Mouse (Mus musculus): ENCODE measurements around the gene Calcoco1. TPM values are rescaled to one million over a fixed set of nuclear protein-coding genes. Genes with fewer than 3 reads are reported as not detected.

Gene Calcoco1
- polyA plus RNA-seq, 1 experiment from 2014 or later: 74.5 TPM

DNA sequence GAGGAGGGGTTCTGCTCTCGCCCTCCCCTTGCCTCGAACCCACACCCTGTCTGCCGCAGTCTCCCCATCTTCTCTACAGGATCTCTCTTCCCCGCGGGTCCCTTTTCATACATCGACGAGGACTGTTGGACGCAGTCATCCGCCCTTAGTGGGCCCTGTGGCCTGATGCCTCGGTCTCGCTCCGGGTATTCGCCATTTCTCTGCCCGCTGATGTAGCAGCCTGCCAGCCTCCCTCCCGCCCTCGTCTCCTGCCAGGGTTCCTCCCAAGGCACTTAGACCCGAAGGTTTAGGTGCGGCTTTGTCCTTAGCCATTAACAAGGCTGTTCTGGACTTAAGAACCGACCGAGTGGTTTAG, 25.3 kb upstream of the Calcoco1 start:
- H3K9ac ChIP-seq (replicated peaks): peak overlapping the region; percentile 66
- H3K27me3 ChIP-seq: peaks cover 5% of the 10 kb centered on the region; the same call in 1 of the 2 replicates
- H3K4me2 ChIP-seq (replicated peaks): peak overlapping the region; percentile 82
- H3K27ac ChIP-seq (replicated peaks): peak overlapping the region; percentile 99
- no peak for ATAC-seq (replicated peaks)
- WGBS: 0% methylated on average over 20 of the region's 20 CpGs
- H3K4me3 ChIP-seq: peak overlapping the region; percentile 41
- H3K4me1 ChIP-seq: peaks cover 68% of the 10 kb centered on the region
- H3K9me3 ChIP-seq: no peaks in the 10 kb centered on the region
- no peaks in the 10 kb centered on the region for H3K36me3 ChIP-seq

DNA sequence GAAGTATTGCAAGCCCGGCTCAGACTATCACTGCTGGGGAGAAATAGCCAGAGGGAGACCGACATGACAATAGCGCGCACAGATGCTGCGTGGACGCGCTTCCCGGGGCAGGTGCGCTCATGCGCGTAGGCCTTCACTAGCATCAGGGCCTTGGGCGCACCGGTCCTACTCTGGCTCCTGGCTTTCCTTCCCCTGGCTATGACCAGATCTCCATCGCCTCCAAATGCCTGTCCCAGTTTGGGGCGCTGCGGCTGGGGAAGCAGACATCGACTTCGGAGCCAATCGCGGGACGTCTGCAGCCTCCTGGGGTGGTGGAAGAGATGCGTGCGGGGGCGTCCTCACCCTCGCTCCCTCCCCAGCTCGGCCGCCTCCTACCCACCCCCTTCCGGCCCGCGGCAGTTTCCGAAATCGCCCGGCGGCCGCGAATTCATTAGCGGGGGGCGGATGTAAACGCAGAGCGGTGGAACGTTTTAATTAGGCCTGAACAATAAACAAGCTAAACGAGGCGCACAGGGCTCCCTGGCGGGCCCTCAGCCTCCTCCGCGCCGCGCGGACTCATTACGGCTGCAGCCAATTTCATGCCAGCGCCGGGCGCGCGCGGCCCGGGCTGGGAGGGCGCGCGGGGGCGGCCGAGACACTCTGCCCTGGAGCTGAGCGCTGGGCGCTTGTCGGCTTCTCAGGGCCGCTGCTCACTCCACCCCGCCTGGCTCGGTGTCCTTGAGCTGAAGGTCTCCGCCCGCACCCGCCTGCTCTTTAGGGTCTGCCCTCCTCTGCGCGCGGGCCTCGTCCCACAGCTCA, 24.7 kb upstream of the Calcoco1 start:
- peak overlapping the region; percentile 41 for H3K4me3 ChIP-seq
- H3K27ac ChIP-seq (replicated peaks): peak overlapping the region; percentile 99
- H3K9ac ChIP-seq (replicated peaks): peak overlapping the region; percentile 66
- peaks cover 5% of the 10 kb centered on the region; the same call in 1 of the 2 replicates for H3K27me3 ChIP-seq
- no peaks in the 10 kb centered on the region for H3K36me3 ChIP-seq
- peak; percentile 46 for ATAC-seq (replicated peaks)
- no peaks in the 10 kb centered on the region for H3K9me3 ChIP-seq
- peak overlapping the region; percentile 82 for H3K4me2 ChIP-seq (replicated peaks)
- WGBS: under 1% methylated on average over 75 of the region's 75 CpGs
- peaks cover 68% of the 10 kb centered on the region for H3K4me1 ChIP-seq

- peak overlapping the region; percentile 66 for H3K9ac ChIP-seq (replicated peaks)
- WGBS: 5% methylated on average over 11 of the region's 11 CpGs
- no peaks in the 10 kb centered on the region for H3K36me3 ChIP-seq
- peaks cover 7% of the 10 kb centered on the region; the same call in 1 of the 2 replicates for H3K27me3 ChIP-seq
- H3K4me3 ChIP-seq: peak overlapping the region; percentile 41
- peak; percentile 33 for ATAC-seq (replicated peaks)
- peak overlapping the region; percentile 99 for H3K27ac ChIP-seq (replicated peaks)
- peaks cover 68% of the 10 kb centered on the region for H3K4me1 ChIP-seq
- H3K9me3 ChIP-seq: no peaks in the 10 kb centered on the region
- peak overlapping the region; percentile 82 for H3K4me2 ChIP-seq (replicated peaks)
Measured at GRCm38 (mm10) chr15:102746126-102746487, 24.1 kb upstream of the Calcoco1 start.

DNA sequence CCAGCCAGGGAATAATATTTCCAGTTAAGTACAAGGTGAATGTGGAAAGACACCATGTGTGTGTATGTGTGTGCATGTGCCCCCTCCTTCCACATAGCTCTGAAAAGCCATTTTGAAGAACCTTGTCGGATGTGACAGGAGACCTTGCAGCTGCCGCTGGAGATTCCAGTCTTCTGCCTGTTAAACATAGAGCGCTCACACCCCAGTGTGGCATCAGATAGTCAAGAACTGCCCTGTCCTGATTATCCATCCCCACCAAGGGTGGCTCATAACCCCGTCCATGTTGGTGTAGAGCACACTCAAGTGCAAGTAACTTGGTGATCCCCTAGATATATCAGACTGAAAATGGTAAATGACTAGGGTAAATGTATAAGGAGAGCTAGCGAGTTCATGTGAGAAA, 23.4 kb upstream of the Calcoco1 start:
- no peak overlapping the region for H3K4me2 ChIP-seq (replicated peaks)
- H3K36me3 ChIP-seq: no peaks in the 10 kb centered on the region
- peak overlapping the region; percentile 99 for H3K27ac ChIP-seq (replicated peaks)
- WGBS: 31% methylated on average over 5 of the region's 5 CpGs
- peaks cover 10% of the 10 kb centered on the region; the same call in 1 of the 2 replicates for H3K27me3 ChIP-seq
- no peak for ATAC-seq (replicated peaks)
- H3K4me1 ChIP-seq: peaks cover 65% of the 10 kb centered on the region
- H3K9ac ChIP-seq (replicated peaks): no peak overlapping the region
- H3K9me3 ChIP-seq: no peaks in the 10 kb centered on the region
- no peak overlapping the region for H3K4me3 ChIP-seq

GRCm38 (mm10) chr15:102744831-102745230, 22.9 kb upstream of the Calcoco1 start:
- H3K4me2 ChIP-seq (replicated peaks): peak overlapping the region; percentile 12; the same call in 1 of the 2 replicates
- peaks cover 64% of the 10 kb centered on the region for H3K4me1 ChIP-seq
- H3K9me3 ChIP-seq: no peaks in the 10 kb centered on the region
- H3K9ac ChIP-seq (replicated peaks): 0 out of 2 replicates have a peak overlapping the region, but pooled peaks have one; percentile 16
- peaks cover 12% of the 10 kb centered on the region; the same call in 1 of the 2 replicates for H3K27me3 ChIP-seq
- H3K36me3 ChIP-seq: no peaks in the 10 kb centered on the region
- peak overlapping the region; percentile 99 for H3K27ac ChIP-seq (replicated peaks)
- H3K4me3 ChIP-seq: no peak overlapping the region
- ATAC-seq (replicated peaks): no peak
- 19% methylated on average over 9 of the region's 9 CpGs for WGBS

DNA sequence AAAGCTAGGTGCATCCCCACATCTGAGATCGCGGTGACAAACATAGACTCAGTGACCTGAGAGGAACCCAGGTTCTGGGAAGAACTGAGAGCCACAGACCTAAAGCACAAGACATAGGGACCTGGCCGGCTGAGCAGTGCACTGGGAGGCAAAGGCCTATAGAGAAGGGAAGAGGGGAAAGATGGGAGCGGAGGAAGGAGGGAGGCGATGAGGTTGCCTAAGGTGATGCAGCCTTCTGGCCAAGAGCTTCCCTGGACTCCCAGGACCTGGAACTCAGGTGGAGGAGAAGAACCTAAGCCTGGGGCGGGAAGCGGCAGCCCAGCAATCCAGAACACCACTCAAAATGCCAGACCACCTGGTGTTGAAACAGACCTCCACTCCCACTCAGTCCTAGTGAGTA, 22.4 kb upstream of the Calcoco1 start:
- WGBS: 23% methylated on average over 7 of the region's 7 CpGs
- Histone ChIP-seq H3K9ac (replicated peaks) (peak overlapping the region; percentile 34), H3K27me3 (peaks cover 12% of the 10 kb centered on the region; the same call in 1 of the 2 replicates), H3K9me3 (no peaks in the 10 kb centered on the region), H3K4me1 (peaks cover 67% of the 10 kb centered on the region), H3K36me3 (no peaks in the 10 kb centered on the region), H3K4me2 (replicated peaks) (peak overlapping the region; percentile 12), H3K4me3 (no peak overlapping the region), H3K27ac (replicated peaks) (peak overlapping the region; percentile 99)
- ATAC-seq (replicated peaks): no peak

DNA sequence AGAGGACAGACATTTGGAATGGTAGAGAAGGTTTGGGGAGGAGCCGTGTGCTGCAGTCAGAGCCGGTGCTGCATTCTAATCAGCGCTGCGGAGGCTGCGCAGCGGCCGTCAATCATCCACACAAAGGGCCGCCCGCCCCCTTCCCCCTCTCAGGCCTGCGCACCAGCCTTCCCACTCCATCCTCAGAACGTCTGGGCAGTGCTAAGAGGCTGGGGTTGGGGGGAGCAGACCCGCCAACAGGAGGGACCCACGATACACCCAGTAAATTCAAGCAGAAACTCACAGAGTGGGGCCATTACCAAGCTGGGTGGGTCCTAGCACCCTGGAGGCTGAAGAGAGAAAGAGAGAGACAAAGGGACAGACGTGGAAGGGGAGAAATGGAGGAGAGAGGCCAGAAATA, 22.0 kb upstream of the Calcoco1 start:
- H3K4me1 ChIP-seq: peaks cover 67% of the 10 kb centered on the region
- peak overlapping the region; percentile 34 for H3K9ac ChIP-seq (replicated peaks)
- H3K9me3 ChIP-seq: no peaks in the 10 kb centered on the region

GRCm38 (mm10) chr15:102743196-102743595, 21.2 kb upstream of the Calcoco1 start:
- peaks cover 6% of the 10 kb centered on the region; the same call in 1 of the 2 replicates for H3K27me3 ChIP-seq
- no peaks in the 10 kb centered on the region for H3K36me3 ChIP-seq
- H3K4me3 ChIP-seq: no peak overlapping the region
- ATAC-seq (replicated peaks): no peak
- WGBS: 10% methylated on average over 8 of the region's 8 CpGs
- H3K9me3 ChIP-seq: no peaks in the 10 kb centered on the region
- peak overlapping the region; percentile 26; the same call in 1 of the 2 replicates for H3K9ac ChIP-seq (replicated peaks)
- peak overlapping the region; percentile 99 for H3K27ac ChIP-seq (replicated peaks)
- 0 out of 2 replicates have a peak overlapping the region, but pooled peaks have one; percentile 2 for H3K4me2 ChIP-seq (replicated peaks)
- H3K4me1 ChIP-seq: peaks cover 63% of the 10 kb centered on the region

More for the DNA sequence above, 22.0 kb upstream of the Calcoco1 start:
- Histone ChIP-seq H3K36me3 (no peaks in the 10 kb centered on the region), H3K4me2 (replicated peaks) (peak overlapping the region; percentile 12), H3K27ac (replicated peaks) (peak overlapping the region; percentile 99), H3K27me3 (peaks cover 12% of the 10 kb centered on the region; the same call in 1 of the 2 replicates), H3K4me3 (no peak overlapping the region)
- under 1% methylated on average over 14 of the region's 14 CpGs for WGBS
- peak; percentile 73 for ATAC-seq (replicated peaks)

- Histone ChIP-seq H3K36me3 (no peaks in the 10 kb centered on the region), H3K27me3 (peaks cover 6% of the 10 kb centered on the region; the same call in 1 of the 2 replicates), H3K4me1 (peaks cover 57% of the 10 kb centered on the region), H3K9me3 (no peaks in the 10 kb centered on the region), H3K27ac (replicated peaks) (peak overlapping the region; percentile 99), H3K4me2 (replicated peaks) (no peak overlapping the region), H3K9ac (replicated peaks) (no peak overlapping the region), H3K4me3 (no peak overlapping the region)
- 0% methylated on average over 10 of the region's 10 CpGs for WGBS
- peak; percentile 24; the same call in 1 of the 2 replicates for ATAC-seq (replicated peaks)
Measured at GRCm38 (mm10) chr15:102742589-102742988, 20.6 kb upstream of the Calcoco1 start.

- no peak for ATAC-seq (replicated peaks)
- Histone ChIP-seq H3K4me2 (replicated peaks) (no peak overlapping the region), H3K9ac (replicated peaks) (no peak overlapping the region), H3K27ac (replicated peaks) (no peak overlapping the region), H3K4me3 (no peak overlapping the region), H3K27me3 (peaks cover 6% of the 10 kb centered on the region; the same call in 1 of the 2 replicates), H3K9me3 (no peaks in the 10 kb centered on the region), H3K4me1 (peaks cover 56% of the 10 kb centered on the region), H3K36me3 (no peaks in the 10 kb centered on the region)
- 31% methylated on average over 15 of the region's 15 CpGs for WGBS
Measured at GRCm38 (mm10) chr15:102739520-102740297, 17.7 kb upstream of the Calcoco1 start.

DNA sequence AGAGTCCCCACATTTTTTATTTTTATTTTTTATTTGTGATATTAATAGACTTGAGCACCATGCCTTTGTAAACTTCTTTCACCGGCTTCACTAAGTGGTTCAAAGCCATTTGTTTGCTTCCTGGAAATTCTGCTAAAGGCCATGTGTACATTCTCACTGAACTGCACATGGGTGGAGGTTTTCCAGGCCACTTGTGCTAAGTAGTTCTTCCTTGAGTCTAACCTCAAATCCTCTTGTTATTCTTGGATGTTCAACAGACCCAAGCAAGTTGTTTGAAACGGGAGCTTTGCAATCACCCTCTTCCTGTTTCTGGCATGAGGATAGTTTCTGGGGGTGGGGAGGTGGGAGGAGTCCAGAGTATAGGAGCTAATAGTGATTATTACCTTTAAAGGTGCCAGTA, 16.5 kb upstream of the Calcoco1 start:
- Histone ChIP-seq H3K27ac (replicated peaks) (no peak overlapping the region), H3K4me1 (peaks cover 55% of the 10 kb centered on the region), H3K9me3 (no peaks in the 10 kb centered on the region), H3K27me3 (peaks cover 6% of the 10 kb centered on the region; the same call in 1 of the 2 replicates), H3K9ac (replicated peaks) (no peak overlapping the region), H3K4me3 (no peak overlapping the region), H3K36me3 (no peaks in the 10 kb centered on the region), H3K4me2 (replicated peaks) (no peak overlapping the region)
- no peak for ATAC-seq (replicated peaks)
- 61% methylated on average over 2 of the region's 2 CpGs for WGBS

DNA sequence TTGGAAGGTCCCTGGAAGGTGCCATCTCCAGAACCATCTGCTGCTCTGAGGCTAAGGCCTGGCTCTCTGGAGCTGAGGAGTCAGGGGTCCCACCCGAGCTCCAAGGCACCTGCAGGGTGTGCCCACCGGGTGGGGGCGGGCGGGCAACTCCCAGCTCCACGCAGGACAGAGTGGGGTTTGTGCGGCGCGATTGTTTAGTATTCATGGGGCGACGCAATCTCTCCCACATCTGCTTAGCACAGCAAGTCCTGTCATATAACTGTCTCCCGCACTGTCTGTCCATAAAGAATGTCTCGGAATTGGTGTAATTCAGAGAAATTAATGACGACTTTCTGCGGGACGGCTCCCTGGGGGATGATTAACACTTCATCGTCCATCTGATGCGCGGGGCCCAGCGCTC, 15.1 kb upstream of the Calcoco1 start:
- WGBS: 70% methylated on average over 19 of the region's 19 CpGs
- H3K9ac ChIP-seq (replicated peaks): no peak overlapping the region
- peak overlapping the region; percentile 95 for H3K27ac ChIP-seq (replicated peaks)
- peaks cover 60% of the 10 kb centered on the region for H3K4me1 ChIP-seq
- 0 out of 2 replicates have a peak, but pooled peaks have one; percentile 7 for ATAC-seq (replicated peaks)
- no peak overlapping the region for H3K4me3 ChIP-seq
- peaks cover 6% of the 10 kb centered on the region; the same call in 1 of the 2 replicates for H3K27me3 ChIP-seq
- H3K36me3 ChIP-seq: no peaks in the 10 kb centered on the region
- H3K4me2 ChIP-seq (replicated peaks): no peak overlapping the region
- no peaks in the 10 kb centered on the region for H3K9me3 ChIP-seq
